Mouse (Mus musculus): ENCODE data around the gene Rarres1.
A peak's percentile ranks its signal among the peaks of the same experiment; 100 is the strongest.

Rarres1 gene

GRCm38 (mm10) chr3:67492086-67492869 is 23.0 kb downstream of the Rarres1 start:
- DNase-seq: no peak

- DNase-seq: no peak
These were observed 25.2 kb downstream of the Rarres1 start for GRCm38 (mm10) chr3:67490156-67490555.

- no peak for DNase-seq
These were observed 30.1 kb downstream of the Rarres1 start for GRCm38 (mm10) chr3:67485233-67485632.

- no peak for DNase-seq
These were observed 32.9 kb downstream of the Rarres1 start for GRCm38 (mm10) chr3:67482400-67482799.

DNA sequence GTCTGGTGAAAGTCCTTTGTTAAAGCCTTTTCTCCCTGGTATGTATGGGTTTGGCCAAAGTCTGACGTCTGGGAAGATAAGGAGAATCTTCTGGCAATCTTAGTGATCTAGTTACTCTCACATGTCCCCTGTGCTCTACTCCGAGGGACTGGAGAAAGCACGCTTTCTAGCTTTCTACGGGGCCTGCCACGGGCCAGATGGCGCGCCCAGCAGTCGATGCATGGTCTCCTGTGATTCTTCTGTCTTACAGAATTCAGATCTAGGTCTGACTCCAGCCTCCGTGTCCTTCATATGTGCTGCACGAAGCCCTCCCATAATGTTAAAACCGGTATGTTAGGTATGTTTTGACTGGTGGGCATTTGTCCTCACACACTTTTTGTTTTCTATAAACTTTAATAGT is 35.5 kb downstream of the Rarres1 start:
- DNase-seq: no peak

DNA sequence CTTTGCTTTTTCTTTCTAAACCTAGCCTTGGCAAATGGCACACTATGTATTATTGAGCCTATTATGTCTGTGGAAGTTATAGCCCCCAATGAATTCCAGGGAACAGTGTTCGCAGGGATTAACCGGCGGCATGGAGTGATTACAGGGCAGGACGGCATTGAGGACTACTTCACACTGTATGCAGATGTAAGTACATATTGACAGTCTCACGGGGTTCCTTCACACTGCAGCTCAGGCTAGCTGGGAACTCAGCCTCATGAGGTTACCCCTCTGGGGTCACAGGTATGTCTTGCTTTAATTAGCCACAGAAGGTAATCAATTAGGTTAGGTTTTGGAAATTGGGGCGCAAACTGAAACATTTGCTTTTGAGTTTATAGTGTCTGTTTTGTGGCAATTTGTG is 41.9 kb downstream of the Rarres1 start:
- DNase-seq: no peak

DNA sequence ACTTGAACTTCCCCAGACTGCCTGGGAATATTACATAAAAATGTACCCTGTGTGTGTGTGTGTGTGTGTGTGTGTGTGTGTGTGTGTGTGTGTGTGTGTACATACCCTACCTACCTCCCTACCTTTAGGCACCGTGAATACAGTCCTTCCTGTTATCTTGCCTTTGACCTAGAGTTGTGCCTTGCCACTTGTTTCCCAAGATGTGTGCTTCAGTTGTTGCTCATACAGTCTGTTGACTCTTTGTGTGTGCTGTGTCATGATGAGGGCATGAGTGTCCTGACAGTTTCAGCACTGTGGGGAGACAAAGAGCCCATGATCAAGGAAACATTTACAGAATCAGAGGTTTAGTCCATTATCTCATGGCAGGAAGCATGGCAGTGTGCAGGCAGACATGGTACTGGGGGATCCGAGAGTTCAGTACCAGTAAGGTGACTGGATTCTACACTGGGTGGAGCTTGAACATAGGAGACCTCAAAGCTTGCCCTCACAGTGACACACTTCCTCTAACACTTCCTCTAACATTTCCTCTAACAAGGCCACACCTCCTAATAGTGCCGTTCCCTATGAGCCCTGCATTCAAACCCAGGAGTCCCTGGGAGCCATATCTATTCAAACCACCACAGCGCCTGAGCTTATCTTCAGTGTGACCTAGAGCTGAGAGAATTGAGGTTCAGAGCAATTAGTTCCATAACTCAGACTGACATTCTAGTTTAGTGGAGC is 43.8 kb downstream of the Rarres1 start:
- no peak for DNase-seq

- no peak for DNase-seq
These were observed 48.0 kb downstream of the Rarres1 start for GRCm38 (mm10) chr3:67467281-67467680.

- no peak for DNase-seq
These were observed 48.7 kb downstream of the Rarres1 start for GRCm38 (mm10) chr3:67466576-67466975.

- peak; percentile 82 to 88 for DNase-seq
These were observed 51.6 kb downstream of the Rarres1 start, which contains the start of gene Lxn for GRCm38 (mm10) chr3:67463450-67464372. Gene Lxn (minus strand): TSS chr3:67463926.

DNA sequence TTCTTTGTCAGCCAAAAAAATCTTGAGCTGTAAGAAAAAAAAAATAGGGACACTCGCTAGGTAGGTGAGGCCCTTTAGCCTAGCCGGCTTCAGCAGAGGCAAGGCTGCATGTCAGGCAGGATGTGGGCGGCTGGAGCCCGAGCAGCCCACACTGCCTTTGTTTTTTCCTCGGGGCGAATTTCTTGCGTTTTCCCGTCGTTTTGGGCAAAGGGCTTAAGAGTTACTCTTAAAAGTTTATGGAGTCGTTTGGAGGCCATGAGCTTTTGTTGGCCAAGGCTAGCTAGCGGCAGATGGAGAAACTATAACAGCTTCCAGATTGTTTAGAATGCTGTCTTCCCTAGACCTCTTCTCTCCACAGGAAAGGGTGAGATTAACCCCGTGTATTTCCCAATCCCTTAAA is 52.3 kb downstream of the Rarres1 start:
- DNase-seq: no peak

DNA sequence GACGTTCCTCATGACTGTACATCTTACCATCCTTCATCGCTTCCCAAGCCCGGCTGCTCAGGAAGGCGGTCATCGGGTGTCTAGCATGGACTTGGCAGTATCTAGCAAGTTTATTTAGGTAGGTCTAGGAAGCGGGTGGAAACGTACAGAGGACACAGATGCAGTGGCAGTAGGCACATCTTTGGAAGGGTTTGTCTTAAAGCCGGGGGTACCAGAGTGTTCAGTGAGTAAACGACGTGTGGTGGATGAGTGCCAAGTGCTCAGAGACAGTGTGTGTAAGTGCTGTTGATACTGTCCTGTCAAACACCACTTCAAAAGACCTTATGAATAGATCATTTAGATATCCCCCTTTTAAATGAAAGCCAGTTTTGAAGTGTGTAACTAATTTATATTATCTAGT is 52.7 kb downstream of the Rarres1 start:
- DNase-seq: no peak

DNA sequence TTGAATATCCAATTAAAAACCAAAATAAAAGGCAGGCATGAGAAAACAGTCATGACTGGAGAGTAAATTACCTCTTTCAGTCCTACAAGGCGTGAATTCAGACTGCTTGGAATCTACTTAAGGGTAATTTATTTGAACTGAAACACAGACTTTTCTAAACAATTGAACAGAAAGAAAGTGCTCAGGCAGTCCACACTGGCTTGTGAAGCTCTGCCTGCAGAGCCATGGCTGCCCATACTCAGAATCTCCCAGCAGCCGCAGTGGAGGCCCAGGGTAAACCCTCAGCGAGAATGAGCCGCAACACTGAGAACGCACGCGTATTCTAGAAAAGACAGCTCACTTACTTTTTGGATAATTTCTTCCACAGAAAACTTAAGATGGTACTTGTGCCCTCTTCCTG is 53.3 kb downstream of the Rarres1 start:
- no peak for DNase-seq

DNA sequence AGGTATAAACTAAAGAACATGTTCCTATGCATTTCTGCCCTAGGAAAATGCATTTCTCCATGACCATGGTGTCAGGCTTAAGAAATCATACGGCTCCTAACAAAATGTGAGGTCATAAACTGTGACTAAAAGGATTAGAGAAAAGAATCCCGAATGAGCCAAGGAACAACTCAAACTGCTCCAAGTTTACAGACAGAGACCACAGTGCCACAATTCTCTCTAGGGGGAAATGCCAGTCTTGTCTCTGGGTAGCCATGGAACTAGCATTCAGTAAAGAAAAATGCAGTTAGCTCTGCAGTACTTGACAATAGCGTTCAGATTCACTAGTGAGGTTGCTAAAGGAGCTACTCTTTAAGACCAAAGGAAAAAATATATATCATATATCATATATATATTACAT is 55.4 kb downstream of the Rarres1 start:
- no peak for DNase-seq

GRCm38 (mm10) chr3:67450601-67451210 is 64.6 kb downstream of the Rarres1 start:
- DNase-seq: peak; percentile 20 to 64

DNA sequence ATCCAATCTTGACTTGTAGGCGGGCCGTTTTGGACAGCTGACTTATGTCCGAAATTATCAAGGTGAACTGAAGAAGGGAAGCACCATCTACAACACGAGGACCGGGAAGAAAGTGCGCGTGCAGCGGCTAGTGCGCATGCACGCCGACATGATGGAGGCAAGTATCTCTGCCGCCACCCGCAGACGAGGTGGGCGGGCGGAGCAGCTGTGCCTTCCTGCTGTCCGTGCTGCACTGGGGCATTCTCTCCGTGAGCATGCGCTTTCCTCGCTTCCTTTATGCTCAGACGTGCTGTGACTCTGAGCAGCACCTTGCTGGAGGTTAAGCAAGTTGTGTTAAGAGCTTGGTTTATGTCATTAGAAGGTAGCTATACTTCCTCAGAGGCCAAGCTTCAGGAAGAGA is 65.7 kb downstream of the Rarres1 start:
- peak; percentile 27 for DNase-seq

DNA sequence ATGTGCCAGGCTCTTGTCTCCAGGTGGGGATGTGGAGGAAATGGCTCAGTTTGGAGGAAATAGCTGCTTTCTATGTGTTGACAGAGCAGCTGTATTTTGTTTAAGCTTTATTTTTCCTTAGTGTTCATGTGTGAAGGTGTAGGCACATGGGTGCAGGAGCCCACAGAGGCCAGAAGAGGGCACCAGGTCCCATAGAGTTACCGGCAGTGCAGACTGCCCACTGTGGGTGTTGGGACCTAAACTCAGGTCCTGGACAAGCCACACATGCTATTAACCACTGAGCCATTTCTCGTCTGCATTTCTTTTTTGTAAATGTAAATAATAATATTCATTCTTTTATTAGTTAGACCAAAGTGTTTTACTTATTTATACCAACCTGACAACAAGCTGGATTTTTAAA is 68.2 kb downstream of the Rarres1 start:
- DNase-seq: no peak

- DNase-seq: no peak
These were observed 81.3 kb downstream of the Rarres1 start for GRCm38 (mm10) chr3:67434011-67434410.

DNA sequence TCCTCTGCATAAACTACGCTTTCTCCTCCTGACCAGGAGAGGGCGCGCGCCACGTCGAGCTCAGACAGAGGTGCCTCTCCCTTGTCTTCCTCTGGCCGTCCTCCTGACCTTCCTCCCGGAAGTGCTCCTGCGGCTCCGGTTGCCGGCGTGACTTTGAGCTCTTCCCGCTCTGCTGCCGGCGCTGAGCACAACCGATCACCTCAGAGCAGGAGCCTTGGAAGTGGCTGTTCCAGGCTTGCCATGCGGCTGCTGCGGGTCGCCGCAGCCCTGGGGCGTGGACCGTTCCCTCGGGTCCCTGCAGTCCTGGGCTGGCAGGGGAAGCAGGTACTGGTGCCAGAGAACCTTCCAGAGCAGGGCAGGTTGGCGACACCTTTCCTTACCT is 85.3 kb downstream of the Rarres1 start, which contains the start of gene Gfm1:
Gfm1 (plus strand) TSS at position 98 of the 382 bp plus-strand sequence.
- DNase-seq: peak; percentile 87 to 90

DNA sequence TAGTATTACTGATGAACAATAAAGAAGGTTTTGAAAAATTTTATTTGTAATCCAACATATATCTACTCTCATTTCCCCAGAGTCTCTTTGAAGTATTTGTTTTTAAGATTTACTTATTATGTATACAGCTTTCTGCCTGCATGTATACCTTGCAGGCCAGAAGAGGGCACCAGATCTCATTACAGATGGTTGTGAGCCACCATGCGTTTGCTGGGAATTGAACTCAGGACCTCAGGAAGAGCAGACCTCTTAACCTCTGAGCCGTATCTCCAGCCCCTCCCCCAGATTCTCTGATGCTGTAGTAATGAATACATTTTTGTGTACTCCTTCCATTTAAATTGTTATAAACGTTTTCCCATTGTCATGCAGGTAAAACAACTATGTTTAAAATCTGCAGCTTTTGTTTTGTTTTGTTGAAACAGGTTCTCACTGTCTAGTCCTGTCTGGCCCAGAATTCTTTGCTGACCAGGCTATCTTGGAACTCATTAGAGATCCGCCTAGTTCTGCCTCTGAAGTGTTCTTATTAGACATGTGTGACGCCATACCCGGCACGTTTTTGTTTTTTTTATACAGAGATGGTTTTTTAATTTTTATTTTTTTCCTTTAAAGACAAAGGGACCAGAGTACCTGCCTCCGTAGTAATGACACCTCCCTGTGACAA is 85.9 kb downstream of the Rarres1 start:
- no peak for DNase-seq

All from lung, adult 18-20 months (tissue).